Mouse (Mus musculus) midbrain, embryonic 15.5 days (tissue): ENCODE data around the gene Pdzph1. TPM values are rescaled to one million over a fixed set of nuclear protein-coding genes. Genes with fewer than 3 reads are reported as not detected.

Experiments
- ATAC-seq: fragments of 200-750 bp; cut with Nextera tagmentation; replicated peaks from 2 replicates; pipeline ENCODE4 v1.8.0; 2017; ENCODE audit warnings: moderate TSS enrichment
- H3K27ac ChIP-seq: fragments of 300-500 bp; sonication (generic); 2 replicates; pipeline ENCODE4 v1.5.1; 2015; ENCODE audit warnings: mild to moderate bottlenecking, inconsistent platforms
- H3K27me3 ChIP-seq: fragments of 300-500 bp; sonication (generic); replicated peaks from 2 replicates; pipeline ENCODE4 v1.6.1; 2015; ENCODE audit warnings: inconsistent platforms
- H3K36me3 ChIP-seq: fragments of 300-500 bp; sonication (generic); replicated peaks from 2 replicates; pipeline ENCODE4 v1.6.1; 2015; ENCODE audit warnings: inconsistent platforms
- H3K4me1 ChIP-seq: fragments of 300-500 bp; sonication (generic); 2 replicates; pipeline ENCODE4 v1.6.1; 2015; ENCODE audit warnings: inconsistent platforms
- H3K4me2 ChIP-seq: fragments of 300-500 bp; sonication (generic); 2 replicates; pipeline ENCODE4 v1.6.1; 2015; ENCODE audit warnings: inconsistent platforms, mild to moderate bottlenecking, moderate library complexity
- H3K4me3 ChIP-seq: fragments of 300-500 bp; sonication (generic); 2 replicates; pipeline ENCODE4 v1.5.1; 2015; ENCODE audit warnings: mild to moderate bottlenecking, inconsistent platforms
- H3K9ac ChIP-seq: fragments of 300-500 bp; sonication (generic); 2 replicates; pipeline ENCODE4 v1.6.1; 2015; ENCODE audit warnings: mild to moderate bottlenecking, inconsistent platforms
- H3K9me3 ChIP-seq: fragments of 300-500 bp; sonication (generic); 2 replicates; pipeline ENCODE4 v1.6.1; 2016; ENCODE audit warnings: inconsistent platforms
- WGBS: fragments of 180-500 bp; shearing (Covaris S2); methylation state at CpG from one replicate; pipeline ENCODE4 v1.1.7; 2015; ENCODE audit warnings: mixed read lengths; 5-methylcytosine and 5-hydroxymethylcytosine counted together
- polyA plus RNA-seq: library from polyadenylated mRNA; unstranded; fragments of >200 nt; fragmentation: Nextera tagmentation; extraction: Ambion mirVana; gene quantifications from 2 replicates; pipeline ENCODE4 v1.2.1, GENCODE M21; 2015

Gene Pdzph1
- polyA plus RNA-seq, 1 experiment from 2014 or later: 4.1 TPM

GRCm38 (mm10) chr17:58919061-58919460 lies 72.1 kb downstream of the Pdzph1 start:
- WGBS: 1% methylated on average over 8 of the region's 8 CpGs
- Histone ChIP-seq H3K27me3 (no peaks in the 10 kb centered on the region), H3K4me1 (peaks cover 2% of the 10 kb centered on the region; the same call in 1 of the 2 replicates), H3K9me3 (no peaks in the 10 kb centered on the region), H3K9ac (no peak overlapping the region), H3K4me2 (peak overlapping the region; percentile 37), H3K27ac (no peak overlapping the region), H3K4me3 (no peak overlapping the region), H3K36me3 (no peaks in the 10 kb centered on the region)
- peak; percentile 78 for ATAC-seq

- Histone ChIP-seq H3K9me3 (no peaks in the 10 kb centered on the region), H3K27me3 (no peaks in the 10 kb centered on the region), H3K9ac (no peak overlapping the region), H3K36me3 (no peaks in the 10 kb centered on the region), H3K4me1 (peaks cover 2% of the 10 kb centered on the region; the same call in 1 of the 2 replicates), H3K27ac (no peak overlapping the region), H3K4me3 (no peak overlapping the region), H3K4me2 (no peak overlapping the region)
- peak; percentile 50; the same call in 1 of the 2 replicates for ATAC-seq
- 88% methylated on average over 3 of the region's 3 CpGs for WGBS
Observed at GRCm38 (mm10) chr17:58918539-58918938, 72.6 kb downstream of the Pdzph1 start.

GRCm38 (mm10) chr17:58911564-58911963 lies 79.6 kb downstream of the Pdzph1 start:
- no peak for ATAC-seq
- H3K4me1 ChIP-seq: no peaks in the 10 kb centered on the region
- H3K9me3 ChIP-seq: no peaks in the 10 kb centered on the region
- WGBS: 88% methylated on average over 7 of the region's 7 CpGs
- H3K36me3 ChIP-seq: no peaks in the 10 kb centered on the region
- no peaks in the 10 kb centered on the region for H3K27me3 ChIP-seq
- H3K4me3 ChIP-seq: no peak overlapping the region
- H3K4me2 ChIP-seq: no peak overlapping the region
- no peak overlapping the region for H3K9ac ChIP-seq
- no peak overlapping the region for H3K27ac ChIP-seq

- no peak overlapping the region for H3K27ac ChIP-seq
- H3K4me1 ChIP-seq: no peaks in the 10 kb centered on the region
- 39% methylated on average over 8 of the region's 8 CpGs for WGBS
- H3K27me3 ChIP-seq: no peaks in the 10 kb centered on the region
- H3K9me3 ChIP-seq: no peaks in the 10 kb centered on the region
- H3K4me2 ChIP-seq: no peak overlapping the region
- H3K9ac ChIP-seq: no peak overlapping the region
- ATAC-seq: peak; percentile 63; the same call in 1 of the 2 replicates
- H3K4me3 ChIP-seq: no peak overlapping the region
- no peaks in the 10 kb centered on the region for H3K36me3 ChIP-seq
Observed at GRCm38 (mm10) chr17:58909061-58909661, 82.0 kb downstream of the Pdzph1 start.

GRCm38 (mm10) chr17:58906001-58906400 lies 85.2 kb downstream of the Pdzph1 start:
- ATAC-seq: no peak
- no peak overlapping the region for H3K4me2 ChIP-seq
- H3K9me3 ChIP-seq: no peaks in the 10 kb centered on the region
- H3K4me1 ChIP-seq: no peaks in the 10 kb centered on the region
- 46% methylated on average over 2 of the region's 2 CpGs for WGBS
- H3K4me3 ChIP-seq: no peak overlapping the region
- no peak overlapping the region for H3K27ac ChIP-seq
- no peak overlapping the region for H3K9ac ChIP-seq
- H3K36me3 ChIP-seq: no peaks in the 10 kb centered on the region
- H3K27me3 ChIP-seq: no peaks in the 10 kb centered on the region

GRCm38 (mm10) chr17:58891488-58892210 lies 99.5 kb downstream of the Pdzph1 start:
- no peak overlapping the region for H3K4me3 ChIP-seq
- peaks cover 17% of the 10 kb centered on the region for H3K4me1 ChIP-seq
- ATAC-seq: no peak; the same call in 1 of the 2 replicates
- H3K27ac ChIP-seq: no peak overlapping the region
- H3K27me3 ChIP-seq: no peaks in the 10 kb centered on the region
- no peak overlapping the region for H3K4me2 ChIP-seq
- H3K36me3 ChIP-seq: no peaks in the 10 kb centered on the region
- WGBS: 32% methylated on average over 4 of the region's 4 CpGs
- no peak overlapping the region for H3K9ac ChIP-seq
- no peaks in the 10 kb centered on the region for H3K9me3 ChIP-seq

- H3K36me3 ChIP-seq: no peaks in the 10 kb centered on the region
- peaks cover 17% of the 10 kb centered on the region for H3K4me1 ChIP-seq
- 0 out of 2 replicates have a peak, but pooled peaks have one; percentile 41 for ATAC-seq
- H3K9me3 ChIP-seq: no peaks in the 10 kb centered on the region
- no peaks in the 10 kb centered on the region for H3K27me3 ChIP-seq
- H3K9ac ChIP-seq: no peak overlapping the region
- WGBS: 7% methylated on average over 4 of the region's 4 CpGs
- no peak overlapping the region for H3K4me2 ChIP-seq
- peak overlapping the region; percentile 44; the same call in 1 of the 2 replicates for H3K27ac ChIP-seq
- H3K4me3 ChIP-seq: no peak overlapping the region
Observed at GRCm38 (mm10) chr17:58889905-58890645, 101.1 kb downstream of the Pdzph1 start.

- Histone ChIP-seq H3K36me3 (no peaks in the 10 kb centered on the region), H3K27ac (no peak overlapping the region), H3K4me1 (0 out of 2 replicates have a peak, but pooled peaks cover 3% of the 10 kb centered on the region), H3K27me3 (no peaks in the 10 kb centered on the region), H3K9ac (no peak overlapping the region), H3K9me3 (no peaks in the 10 kb centered on the region), H3K4me2 (no peak overlapping the region), H3K4me3 (no peak overlapping the region)
- ATAC-seq: no peak
- WGBS: 27% methylated on average over 1 of the region's 1 CpGs
Observed at GRCm38 (mm10) chr17:58884393-58884792, 106.8 kb downstream of the Pdzph1 start.

- no peaks in the 10 kb centered on the region for H3K27me3 ChIP-seq
- H3K27ac ChIP-seq: no peak overlapping the region
- no peak for ATAC-seq
- H3K36me3 ChIP-seq: no peaks in the 10 kb centered on the region
- 76% methylated on average over 1 of the region's 1 CpGs for WGBS
- H3K4me3 ChIP-seq: no peak overlapping the region
- H3K4me2 ChIP-seq: no peak overlapping the region
- no peaks in the 10 kb centered on the region for H3K4me1 ChIP-seq
- H3K9me3 ChIP-seq: no peaks in the 10 kb centered on the region
- no peak overlapping the region for H3K9ac ChIP-seq
Observed at GRCm38 (mm10) chr17:58873356-58873755, 117.8 kb downstream of the Pdzph1 start.

GRCm38 (mm10) chr17:58870795-58871194 lies 120.4 kb downstream of the Pdzph1 start:
- no peak overlapping the region for H3K27ac ChIP-seq
- no peaks in the 10 kb centered on the region for H3K4me1 ChIP-seq
- no peaks in the 10 kb centered on the region for H3K27me3 ChIP-seq
- H3K9me3 ChIP-seq: no peaks in the 10 kb centered on the region
- peak; percentile 82 for ATAC-seq
- H3K4me3 ChIP-seq: no peak overlapping the region
- no peak overlapping the region for H3K4me2 ChIP-seq
- no peak overlapping the region for H3K9ac ChIP-seq
- no peaks in the 10 kb centered on the region for H3K36me3 ChIP-seq
